Mouse (Mus musculus) heart, embryonic 14.5 days (tissue): Measurements from ENCODE around the gene Stxbp3. TPM values are rescaled to one million over a fixed set of nuclear protein-coding genes. Genes with fewer than 3 reads are reported as not detected.

Experiments
- ATAC-seq: fragments of 200-750 bp; cut with Nextera tagmentation; 2 replicates; pipeline ENCODE4 v1.8.0; 2017; ENCODE audit warnings: low read depth, moderate TSS enrichment; ENCODE audit not compliant: insufficient number of reproducible peaks, insufficient read depth, low FRiP score
- H3K27ac ChIP-seq, 2 experiments: fragments of 200-500 bp in 1 of 2; fragments of 300-500 bp in 1 of 2; sonication (generic) in 1 of 2; replicated peaks in 1 of 2; 2 replicates each; pipeline ENCODE4 v1.5.1; 2012 to 2014; ENCODE audit warnings: low read depth in 2 of 2, low read length in 2 of 2, control low read depth in 1 of 2, mild to moderate bottlenecking in 1 of 2, mixed read lengths in 1 of 2; ENCODE audit not compliant: control insufficient read depth in 1 of 2, insufficient read depth in 1 of 2
- H3K27me3 ChIP-seq: fragments of 300-500 bp; sonication (generic); 2 replicates; pipeline ENCODE4 v1.6.1; 2014; ENCODE audit warnings: mild to moderate bottlenecking, low read length, control low read depth; ENCODE audit not compliant: control insufficient read depth, insufficient read depth
- H3K36me3 ChIP-seq: fragments of 300-500 bp; sonication (generic); 2 replicates; pipeline ENCODE4 v1.6.1; 2014; ENCODE audit warnings: mild to moderate bottlenecking, control low read depth, low read length, mixed read lengths; ENCODE audit not compliant: control insufficient read depth, insufficient read depth
- H3K4me1 ChIP-seq, 2 experiments: fragments of 200-500 bp in 1 of 2; fragments of 300-500 bp in 1 of 2; sonication (generic) in 1 of 2; 2 replicates each; pipeline ENCODE4 v1.6.1; 2012 to 2014; ENCODE audit warnings: low read length in 2 of 2, control low read depth in 1 of 2, mixed read lengths in 1 of 2; ENCODE audit not compliant: control insufficient read depth in 2 of 2, insufficient read depth in 2 of 2
- H3K4me2 ChIP-seq: fragments of 300-500 bp; sonication (generic); 2 replicates; pipeline ENCODE4 v1.6.1; 2014; ENCODE audit warnings: mild to moderate bottlenecking, low read length
- H3K4me3 ChIP-seq, 2 experiments: fragments of 200-500 bp in 1 of 2; fragments of 300-500 bp in 1 of 2; sonication (generic) in 1 of 2; 2 replicates each; pipeline ENCODE4 v1.5.1; 2012 to 2014; ENCODE audit warnings: low read length in 2 of 2, mild to moderate bottlenecking in 2 of 2, control low read depth in 1 of 2, low read depth in 1 of 2, moderate library complexity in 1 of 2; ENCODE audit not compliant: control insufficient read depth in 1 of 2, insufficient read depth in 1 of 2
- H3K9ac ChIP-seq: fragments of 300-500 bp; sonication (generic); 2 replicates; pipeline ENCODE4 v1.6.1; 2014; ENCODE audit warnings: mild to moderate bottlenecking, low read length
- H3K9me3 ChIP-seq: fragments of 300-500 bp; sonication (generic); 2 replicates; pipeline ENCODE4 v1.6.1; 2016; ENCODE audit warnings: low read length, control low read depth; ENCODE audit not compliant: control insufficient read depth
- WGBS: fragments of 180-500 bp; shearing (Covaris S2); extraction: QIAGEN DNeasy Blood & Tissue Kit; methylation state at CpG from one replicate; pipeline ENCODE4 v1.1.7; 2014; 5-methylcytosine and 5-hydroxymethylcytosine counted together
- polyA plus RNA-seq: library from polyadenylated mRNA; unstranded; fragments of >200 nt; fragmentation: Nextera tagmentation; extraction: Ambion mirVana; gene quantifications from 2 replicates; pipeline ENCODE4 v1.2.1, GENCODE M21; 2014

Stxbp3 gene
- polyA plus RNA-seq, 1 experiment from 2014 or later, result 28.4 TPM

DNA sequence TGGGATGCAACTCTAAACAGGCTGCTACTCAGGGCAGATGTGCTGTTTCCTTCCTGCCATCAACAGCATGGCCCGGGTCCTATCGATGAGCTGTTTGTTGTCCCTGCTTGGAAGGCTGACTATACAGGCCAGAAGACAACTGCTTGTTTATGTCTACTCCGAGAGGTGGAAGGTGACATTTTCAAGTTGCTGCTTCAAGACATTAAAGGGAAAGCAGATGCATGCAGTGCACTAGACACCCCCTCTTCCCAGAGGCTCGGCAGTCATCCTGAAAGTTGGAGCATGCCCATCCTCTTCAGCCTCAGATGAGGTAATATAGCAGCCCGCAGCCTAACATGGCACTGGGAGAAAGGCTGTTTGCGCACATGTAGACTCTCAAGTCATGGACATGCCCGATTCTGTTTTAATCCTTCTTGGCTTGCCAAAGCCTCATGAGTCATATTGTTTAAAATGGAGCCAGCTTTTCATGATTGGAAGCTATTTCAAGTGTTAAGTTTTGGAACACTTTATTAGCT, 77.7 kb downstream of the Stxbp3 start:
- no peaks in the 10 kb centered on the region for H3K27me3 ChIP-seq

DNA sequence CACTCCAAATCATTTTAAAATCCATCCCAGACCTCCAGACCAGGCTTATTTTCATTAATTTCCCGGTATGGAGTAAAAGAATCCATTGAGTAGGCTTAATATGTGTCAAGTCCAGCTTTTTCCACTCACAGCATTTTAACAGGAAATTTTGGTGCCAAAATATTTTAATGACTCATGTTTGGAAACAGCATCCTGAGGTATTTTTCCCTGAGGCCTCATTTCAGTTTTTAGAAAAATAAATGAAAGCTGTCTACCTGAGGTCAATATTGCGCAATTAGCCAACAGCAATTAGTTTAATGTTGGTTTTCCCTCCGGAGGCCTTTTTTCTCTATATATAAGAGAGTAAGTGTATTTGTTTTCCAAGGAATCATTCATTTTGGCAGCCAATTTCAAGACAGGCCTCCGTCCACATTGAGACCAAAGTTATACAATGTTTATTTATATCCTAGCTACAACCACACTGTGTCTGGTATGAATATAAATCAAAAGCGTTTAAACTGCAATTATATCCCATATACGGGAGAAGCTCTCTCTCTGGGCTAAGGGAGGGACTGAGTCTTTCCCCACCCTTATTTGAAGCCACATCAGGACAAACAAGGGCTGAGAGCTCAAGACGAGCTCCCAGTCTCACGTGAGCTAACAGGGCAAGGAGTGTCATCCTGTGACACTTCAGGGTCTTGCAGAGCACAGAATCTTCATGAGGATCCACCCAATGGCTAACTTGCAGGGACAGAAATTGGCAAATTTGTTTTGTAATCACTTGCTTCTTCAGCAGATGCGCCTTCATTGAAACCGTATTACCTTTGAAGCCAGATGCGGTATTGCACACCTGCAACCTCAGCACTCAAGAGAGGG, 80.5 kb downstream of the Stxbp3 start:
- Histone ChIP-seq H3K36me3 (no peaks in the 10 kb centered on the region), H3K9ac (no peak overlapping the region), H3K4me2 (no peak overlapping the region), H3K27me3 (no peaks in the 10 kb centered on the region), H3K27ac (no peak overlapping the region), H3K9me3 (no peaks in the 10 kb centered on the region), H3K4me3 (no peak overlapping the region), H3K4me1 (no peaks in the 10 kb centered on the region)
- 83% methylated on average over 11 of the region's 11 CpGs for WGBS
- no peak for ATAC-seq

More for the DNA sequence above, 77.7 kb downstream of the Stxbp3 start:
- WGBS, result 76% methylated on average over 7 of the region's 7 CpGs
- Histone ChIP-seq H3K9me3 (no peaks in the 10 kb centered on the region), H3K4me1 (no peaks in the 10 kb centered on the region; a peak in 1 of 4 replicates), H3K4me3 (no peak overlapping the region), H3K4me2 (no peak overlapping the region), H3K36me3 (no peaks in the 10 kb centered on the region), H3K27ac (no peak overlapping the region), H3K9ac (no peak overlapping the region)
- no peak for ATAC-seq

- no peak overlapping the region for H3K4me3 ChIP-seq
- WGBS, result 59% methylated on average over 9 of the region's 9 CpGs
- no peaks in the 10 kb centered on the region for H3K27me3 ChIP-seq
- ATAC-seq, result no peak
- no peak overlapping the region for H3K9ac ChIP-seq
- no peak overlapping the region for H3K4me2 ChIP-seq
- no peaks in the 10 kb centered on the region for H3K4me1 ChIP-seq
- no peaks in the 10 kb centered on the region for H3K36me3 ChIP-seq
- no peaks in the 10 kb centered on the region for H3K9me3 ChIP-seq
- no peak overlapping the region for H3K27ac ChIP-seq
Measured at GRCm38 (mm10) chr3:108757570-108757969, 82.8 kb downstream of the Stxbp3 start.

DNA sequence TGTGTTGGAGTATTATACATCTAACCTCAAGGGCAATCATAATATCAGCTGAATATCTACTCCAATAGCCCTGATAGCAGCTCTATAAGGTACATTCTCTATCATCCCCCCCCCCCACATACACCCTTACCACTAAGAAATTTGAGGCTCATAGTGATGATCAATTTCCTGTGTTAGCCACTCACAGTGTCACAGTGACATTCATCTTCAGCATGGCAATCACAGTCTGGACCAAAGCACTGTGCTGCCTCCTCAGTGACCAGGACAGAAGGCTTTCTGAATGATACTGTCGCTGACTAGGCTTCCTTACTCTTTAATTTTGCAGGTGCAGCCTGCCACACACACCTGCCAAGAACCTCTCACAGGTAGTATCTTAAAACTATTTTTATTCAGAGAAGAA, 84.2 kb downstream of the Stxbp3 start:
- Histone ChIP-seq H3K9me3 (no peaks in the 10 kb centered on the region), H3K27ac (no peak overlapping the region), H3K36me3 (no peaks in the 10 kb centered on the region), H3K9ac (no peak overlapping the region), H3K4me3 (no peak overlapping the region), H3K27me3 (no peaks in the 10 kb centered on the region), H3K4me1 (no peaks in the 10 kb centered on the region), H3K4me2 (no peak overlapping the region)
- WGBS, result 62% methylated on average over 1 of the region's 1 CpGs
- ATAC-seq, result no peak

DNA sequence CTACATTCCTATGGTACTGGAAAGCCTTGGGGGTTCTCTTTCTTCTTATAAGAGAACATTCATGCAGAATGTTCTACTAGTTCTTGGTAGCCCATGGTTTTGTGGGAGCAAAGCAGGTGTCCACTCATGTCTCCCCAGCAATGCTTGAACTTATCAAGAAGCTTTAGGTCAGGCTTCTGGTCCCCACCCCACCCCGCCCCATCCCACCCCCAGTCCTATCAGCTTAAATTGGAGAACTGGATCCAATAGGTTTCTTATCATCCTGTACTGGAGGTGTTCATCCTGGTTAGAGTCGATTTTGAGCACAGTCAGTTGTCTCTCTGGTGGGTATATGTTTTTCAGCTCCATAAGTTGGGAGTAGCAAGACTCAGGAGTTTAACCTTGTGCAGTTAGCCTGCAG, 84.8 kb downstream of the Stxbp3 start:
- no peak overlapping the region for H3K4me3 ChIP-seq
- ATAC-seq, result no peak
- no peak overlapping the region for H3K9ac ChIP-seq
- no peaks in the 10 kb centered on the region for H3K4me1 ChIP-seq
- WGBS, result 75% methylated on average over 2 of the region's 2 CpGs
- H3K4me2 ChIP-seq, result no peak overlapping the region
- H3K9me3 ChIP-seq, result no peaks in the 10 kb centered on the region
- H3K36me3 ChIP-seq, result no peaks in the 10 kb centered on the region
- no peak overlapping the region for H3K27ac ChIP-seq
- H3K27me3 ChIP-seq, result no peaks in the 10 kb centered on the region

DNA sequence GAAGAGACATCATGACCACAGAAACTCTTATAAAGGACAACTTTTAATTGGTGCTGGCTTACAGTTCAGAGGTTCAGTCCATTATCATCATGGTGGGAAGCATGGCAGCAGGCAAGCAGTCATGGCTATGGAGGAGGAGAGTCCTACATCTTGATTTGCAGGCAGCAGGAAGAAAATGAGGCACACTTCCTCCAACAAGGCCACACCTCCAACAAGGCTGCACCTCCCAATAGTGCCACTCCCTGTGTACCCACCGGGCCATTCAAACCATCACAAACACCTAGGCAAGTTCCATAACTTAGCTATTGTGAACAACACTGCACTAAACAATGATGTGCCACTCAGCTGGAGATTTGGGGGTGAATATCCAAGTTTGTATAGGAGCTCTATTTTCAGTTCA, 85.8 kb downstream of the Stxbp3 start:
- H3K4me1 ChIP-seq, result no peaks in the 10 kb centered on the region
- H3K36me3 ChIP-seq, result no peaks in the 10 kb centered on the region
- H3K27me3 ChIP-seq, result no peaks in the 10 kb centered on the region
- H3K4me3 ChIP-seq, result no peak overlapping the region
- no peak overlapping the region for H3K27ac ChIP-seq
- no peak overlapping the region for H3K9ac ChIP-seq
- H3K4me2 ChIP-seq, result no peak overlapping the region
- H3K9me3 ChIP-seq, result no peaks in the 10 kb centered on the region
- WGBS, result 75% methylated on average over 1 of the region's 1 CpGs
- no peak for ATAC-seq

GRCm38 (mm10) chr3:108751691-108752090, 88.6 kb downstream of the Stxbp3 start:
- WGBS, result 44% methylated on average over 6 of the region's 6 CpGs
- no peak for ATAC-seq
- Histone ChIP-seq H3K9me3 (no peaks in the 10 kb centered on the region), H3K36me3 (no peaks in the 10 kb centered on the region), H3K4me2 (no peak overlapping the region), H3K9ac (no peak overlapping the region), H3K4me1 (no peaks in the 10 kb centered on the region), H3K27ac (no peak overlapping the region), H3K4me3 (no peak overlapping the region), H3K27me3 (no peaks in the 10 kb centered on the region)

- ATAC-seq, result no peak
- WGBS, result 61% methylated on average over 6 of the region's 6 CpGs
- no peak overlapping the region for H3K9ac ChIP-seq
Measured at GRCm38 (mm10) chr3:108751061-108751460, 89.3 kb downstream of the Stxbp3 start.

More at GRCm38 (mm10) chr3:108751061-108751460, 89.3 kb downstream of the Stxbp3 start:
- Histone ChIP-seq H3K27me3 (no peaks in the 10 kb centered on the region), H3K4me3 (no peak overlapping the region), H3K27ac (no peak overlapping the region), H3K4me1 (no peaks in the 10 kb centered on the region), H3K4me2 (no peak overlapping the region), H3K9me3 (no peaks in the 10 kb centered on the region), H3K36me3 (no peaks in the 10 kb centered on the region)
